Mouse (Mus musculus) spleen, postnatal 36 days (tissue): Measurements from ENCODE around the gene Rab23.
"Not testable (repeated sequence)": the region's sequence is repeated elsewhere in the genome, so short reads cannot be mapped to it uniquely, and the experiment has no call there.

Source experiments
- DNase-seq, 2 experiments: peaks; one replicate each; pipeline ENCODE4 v3.0.0; 2022; ENCODE audit warnings: low spot score in 2 of 2, mixed read lengths in 1 of 2

Rab23 gene

GRCm38 (mm10) chr1:33734001-33734685 lies 14.5 kb downstream of the Rab23 start:
- no peak for DNase-seq

GRCm38 (mm10) chr1:33738281-33738680 lies 18.6 kb downstream of the Rab23 start:
- no peak for DNase-seq

- no peak for DNase-seq
These were observed 19.1 kb downstream of the Rab23 start for GRCm38 (mm10) chr1:33738681-33739278.

GRCm38 (mm10) chr1:33739302-33739701 lies 19.6 kb downstream of the Rab23 start:
- peak; percentile 56 to 64 for DNase-seq

GRCm38 (mm10) chr1:33742903-33743302 lies 23.2 kb downstream of the Rab23 start:
- no peak for DNase-seq

- not testable (repeated sequence) for DNase-seq
These were observed 25.1 kb downstream of the Rab23 start for GRCm38 (mm10) chr1:33744815-33745214.

- no peak for DNase-seq
These were observed 26.2 kb downstream of the Rab23 start for GRCm38 (mm10) chr1:33745901-33746300.

- no peak for DNase-seq
These were observed 29.4 kb downstream of the Rab23 start for GRCm38 (mm10) chr1:33749109-33749508.

- DNase-seq, result not testable (repeated sequence)
These were observed 30.0 kb downstream of the Rab23 start for GRCm38 (mm10) chr1:33749709-33750108.

- no peak for DNase-seq
These were observed 31.6 kb downstream of the Rab23 start for GRCm38 (mm10) chr1:33751283-33751682.

GRCm38 (mm10) chr1:33754089-33754488 lies 34.4 kb downstream of the Rab23 start:
- no peak for DNase-seq

- DNase-seq, result peak; percentile 6 to 42
These were observed 35.5 kb downstream of the Rab23 start for GRCm38 (mm10) chr1:33754965-33755735.

GRCm38 (mm10) chr1:33755799-33756198 lies 36.1 kb downstream of the Rab23 start:
- no peak for DNase-seq

- no peak for DNase-seq
These were observed 36.8 kb downstream of the Rab23 start for GRCm38 (mm10) chr1:33756258-33757032.

- no peak for DNase-seq
These were observed 37.3 kb downstream of the Rab23 start for GRCm38 (mm10) chr1:33757033-33757413.

- peak; percentile 55 to 57 for DNase-seq
These were observed 37.9 kb downstream of the Rab23 start, which contains the start of gene Bag2 for GRCm38 (mm10) chr1:33757491-33758041. Gene Bag2, minus strand, starts transcription at chr1:33757795.

GRCm38 (mm10) chr1:33758488-33758887 lies 38.8 kb downstream of the Rab23 start:
- DNase-seq, result no peak

- DNase-seq, result no peak
These were observed 44.1 kb downstream of the Rab23 start for GRCm38 (mm10) chr1:33763826-33764225.

- no peak for DNase-seq
These were observed 45.9 kb downstream of the Rab23 start for GRCm38 (mm10) chr1:33765468-33766080.

- DNase-seq, result no peak
These were observed 47.1 kb downstream of the Rab23 start for GRCm38 (mm10) chr1:33766520-33767508.
